Mouse (Mus musculus) right cerebral cortex, postnatal 14 days (tissue): Measurements from ENCODE around the gene Gm11487.
"Not testable (repeated sequence)": the region's sequence is repeated elsewhere in the genome, so short reads cannot be mapped to it uniquely, and the experiment has no call there.

Source experiments
- DNase-seq: peaks from one replicate; pipeline ENCODE4 v3.0.0; 2022

The Gm11487 gene

GRCm38 (mm10) chr4:73404972-73405371, at the start of gene Gm11487:
Gm11487 (minus strand) TSS chr4:73405072.
- not testable (repeated sequence) for DNase-seq

- DNase-seq = peak; percentile 29
These were observed 39.8 kb upstream of the Gm11487 start for GRCm38 (mm10) chr4:73444715-73445114.

- no peak for DNase-seq
These were observed 37.7 kb upstream of the Gm11487 start for GRCm38 (mm10) chr4:73442568-73442967.

GRCm38 (mm10) chr4:73425903-73426302, 21.0 kb upstream of the Gm11487 start:
- DNase-seq = no peak

GRCm38 (mm10) chr4:73423049-73423448, 18.2 kb upstream of the Gm11487 start:
- no peak for DNase-seq

GRCm38 (mm10) chr4:73366534-73366933, 38.3 kb downstream of the Gm11487 start:
- DNase-seq = no peak
